Mouse (Mus musculus) CD4-positive helper T cell, adult 2 months (primary cell): ENCODE data around the gene Oosp2.

Experiments used
- DNase-seq: peaks from one replicate; pipeline ENCODE4 v3.0.0-alpha.2; 2012; ENCODE audit warnings: low read depth, missing footprints, low spot score

The Oosp2 gene

DNA sequence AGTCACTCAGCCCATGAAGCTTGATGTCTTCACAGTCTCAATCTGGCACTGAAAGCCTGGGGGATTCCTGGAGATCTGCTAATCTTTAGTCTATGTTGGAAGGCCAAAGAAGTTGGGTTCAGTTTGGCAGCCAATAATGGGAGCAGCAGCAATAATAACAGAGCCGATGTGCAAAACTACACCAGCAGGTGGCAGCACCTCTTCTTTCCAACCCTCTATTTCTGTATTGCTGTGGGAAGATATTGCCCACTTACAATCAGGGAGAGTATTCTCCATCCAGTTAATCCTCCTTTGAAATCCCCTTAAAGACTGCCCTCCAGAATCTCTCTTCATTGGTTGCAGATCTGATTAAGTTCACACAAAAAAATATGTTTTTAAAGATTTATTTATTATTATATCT is 52.2 kb downstream of the Oosp2 start:
- peak; percentile 57 for DNase-seq

DNA sequence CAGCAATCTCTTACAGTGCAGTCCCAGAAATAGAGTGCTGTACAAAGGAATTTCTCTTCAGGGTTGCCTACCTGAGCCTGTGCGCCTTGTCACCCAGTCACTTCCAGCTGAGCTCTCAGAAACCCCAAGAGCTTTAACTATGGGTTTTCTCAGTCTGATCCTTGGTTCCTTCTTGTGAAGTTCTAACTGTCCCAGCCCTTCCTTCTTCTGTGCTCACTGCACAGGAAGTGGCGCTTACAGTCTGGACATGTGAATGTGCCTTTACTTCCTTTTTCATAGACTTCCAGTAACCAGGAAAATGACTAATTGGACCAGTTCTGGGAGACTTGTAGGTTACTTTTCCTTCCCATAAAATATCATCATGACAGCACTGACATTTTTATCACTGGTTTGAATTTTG is 55.8 kb downstream of the Oosp2 start, which contains the start of gene Ms4a6d:
TSS of gene Ms4a6d (minus strand) at position 247 of the 400 bp plus-strand sequence.
- no peak for DNase-seq

DNA sequence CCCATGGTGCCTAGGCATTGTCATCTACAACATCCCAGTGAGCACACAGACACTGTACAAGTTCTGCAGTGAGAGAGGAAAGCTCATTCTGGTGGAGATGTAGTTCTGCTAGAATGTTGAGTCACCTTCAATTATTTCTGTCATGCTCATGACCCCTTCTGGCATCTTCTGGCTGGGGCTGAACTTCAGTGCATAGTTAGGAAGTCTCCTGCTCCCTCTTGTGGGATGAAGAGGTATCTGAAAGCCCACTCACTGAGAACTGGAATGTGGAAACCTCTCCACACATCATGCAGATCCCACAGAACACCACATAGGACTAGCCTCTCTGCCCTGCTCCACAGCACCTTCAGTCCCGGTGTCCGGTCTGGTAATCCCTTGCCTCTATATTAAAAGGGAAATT is 58.3 kb downstream of the Oosp2 start:
- peak; percentile 86 for DNase-seq

DNA sequence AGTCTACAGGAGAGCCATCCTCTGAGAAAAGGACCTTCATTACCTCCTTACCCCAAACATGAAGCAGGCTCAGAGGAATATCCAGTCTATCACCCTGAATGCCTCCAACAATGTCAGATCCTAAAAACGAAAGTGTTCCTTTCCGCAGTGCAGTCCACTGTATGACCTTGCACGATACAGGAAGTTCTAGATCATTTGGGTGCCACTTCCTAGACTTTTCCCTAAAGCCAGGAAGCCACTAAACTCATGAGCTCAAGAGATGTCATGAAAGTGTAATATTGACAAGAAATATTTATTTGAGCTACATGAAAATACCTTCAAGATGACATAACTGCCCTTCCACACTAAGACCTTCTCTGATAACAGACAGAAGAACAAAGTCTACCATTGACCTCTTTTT is 59.0 kb downstream of the Oosp2 start:
- DNase-seq, result peak; percentile 54
